Mouse (Mus musculus) heart, embryonic 14.5 days (tissue): Measurements from ENCODE around the gene Sec14l3. TPM values are rescaled to one million over a fixed set of nuclear protein-coding genes. Genes with fewer than 3 reads are reported as not detected.
"Not testable (repeated sequence)": the region's sequence is repeated elsewhere in the genome, so short reads cannot be mapped to it uniquely, and the experiment has no call there.

Source experiments
- ATAC-seq: fragments of 200-750 bp; cut with Nextera tagmentation; 2 replicates; pipeline ENCODE4 v1.8.0; 2017; ENCODE audit warnings: low read depth, moderate TSS enrichment; ENCODE audit not compliant: insufficient number of reproducible peaks, insufficient read depth, low FRiP score
- H3K27ac ChIP-seq, 2 experiments: fragments of 200-500 bp in 1 of 2; fragments of 300-500 bp in 1 of 2; sonication (generic) in 1 of 2; replicated peaks in 1 of 2; 2 replicates each; pipeline ENCODE4 v1.5.1; 2012 to 2014; ENCODE audit warnings: low read depth in 2 of 2, low read length in 2 of 2, control low read depth in 1 of 2, mild to moderate bottlenecking in 1 of 2, mixed read lengths in 1 of 2; ENCODE audit not compliant: control insufficient read depth in 1 of 2, insufficient read depth in 1 of 2
- H3K27me3 ChIP-seq: fragments of 300-500 bp; sonication (generic); 2 replicates; pipeline ENCODE4 v1.6.1; 2014; ENCODE audit warnings: mild to moderate bottlenecking, low read length, control low read depth; ENCODE audit not compliant: control insufficient read depth, insufficient read depth
- H3K36me3 ChIP-seq: fragments of 300-500 bp; sonication (generic); 2 replicates; pipeline ENCODE4 v1.6.1; 2014; ENCODE audit warnings: mild to moderate bottlenecking, control low read depth, low read length, mixed read lengths; ENCODE audit not compliant: control insufficient read depth, insufficient read depth
- H3K4me1 ChIP-seq, 2 experiments: fragments of 200-500 bp in 1 of 2; fragments of 300-500 bp in 1 of 2; sonication (generic) in 1 of 2; 2 replicates each; pipeline ENCODE4 v1.6.1; 2012 to 2014; ENCODE audit warnings: low read length in 2 of 2, control low read depth in 1 of 2, mixed read lengths in 1 of 2; ENCODE audit not compliant: control insufficient read depth in 2 of 2, insufficient read depth in 2 of 2
- H3K4me2 ChIP-seq: fragments of 300-500 bp; sonication (generic); 2 replicates; pipeline ENCODE4 v1.6.1; 2014; ENCODE audit warnings: mild to moderate bottlenecking, low read length
- H3K4me3 ChIP-seq, 2 experiments: fragments of 200-500 bp in 1 of 2; fragments of 300-500 bp in 1 of 2; sonication (generic) in 1 of 2; 2 replicates each; pipeline ENCODE4 v1.5.1; 2012 to 2014; ENCODE audit warnings: low read length in 2 of 2, mild to moderate bottlenecking in 2 of 2, control low read depth in 1 of 2, low read depth in 1 of 2, moderate library complexity in 1 of 2; ENCODE audit not compliant: control insufficient read depth in 1 of 2, insufficient read depth in 1 of 2
- H3K9ac ChIP-seq: fragments of 300-500 bp; sonication (generic); 2 replicates; pipeline ENCODE4 v1.6.1; 2014; ENCODE audit warnings: mild to moderate bottlenecking, low read length
- H3K9me3 ChIP-seq: fragments of 300-500 bp; sonication (generic); 2 replicates; pipeline ENCODE4 v1.6.1; 2016; ENCODE audit warnings: low read length, control low read depth; ENCODE audit not compliant: control insufficient read depth
- WGBS: fragments of 180-500 bp; shearing (Covaris S2); extraction: QIAGEN DNeasy Blood & Tissue Kit; methylation state at CpG from one replicate; pipeline ENCODE4 v1.1.7; 2014; 5-methylcytosine and 5-hydroxymethylcytosine counted together
- polyA plus RNA-seq: library from polyadenylated mRNA; unstranded; fragments of >200 nt; fragmentation: Nextera tagmentation; extraction: Ambion mirVana; gene quantifications from 2 replicates; pipeline ENCODE4 v1.2.1, GENCODE M21; 2014

Gene Sec14l3
- polyA plus RNA-seq, 1 experiment from 2014 or later: not detected

- not testable (repeated sequence) for H3K4me3 ChIP-seq, H3K4me1 ChIP-seq, H3K9ac ChIP-seq, H3K36me3 ChIP-seq, H3K4me2 ChIP-seq, H3K27me3 ChIP-seq, ATAC-seq, H3K9me3 ChIP-seq, H3K27ac ChIP-seq
- 84% methylated on average over 6 of the region's 6 CpGs for WGBS
Measured at GRCm38 (mm10) chr11:4107901-4108300, 43.3 kb downstream of the Sec14l3 start.

- Histone ChIP-seq H3K9ac (no peak overlapping the region), H3K4me3 (no peak overlapping the region), H3K36me3 (no peaks in the 10 kb centered on the region), H3K9me3 (no peaks in the 10 kb centered on the region), H3K4me1 (no peaks in the 10 kb centered on the region), H3K27me3 (no peaks in the 10 kb centered on the region), H3K4me2 (no peak overlapping the region), H3K27ac (no peak overlapping the region)
- no peak for ATAC-seq
- 85% methylated on average over 7 of the region's 7 CpGs for WGBS
Measured at GRCm38 (mm10) chr11:4108691-4109090, 44.0 kb downstream of the Sec14l3 start.

GRCm38 (mm10) chr11:4112033-4112432, 47.4 kb downstream of the Sec14l3 start:
- WGBS: 74% methylated on average over 4 of the region's 4 CpGs
- no peak for ATAC-seq

GRCm38 (mm10) chr11:4112861-4113260, 48.2 kb downstream of the Sec14l3 start:
- Histone ChIP-seq H3K36me3 (no peaks in the 10 kb centered on the region), H3K27ac (no peak overlapping the region)
- WGBS: 85% methylated on average over 6 of the region's 6 CpGs

More at GRCm38 (mm10) chr11:4112033-4112432, 47.4 kb downstream of the Sec14l3 start:
- Histone ChIP-seq H3K9me3 (no peaks in the 10 kb centered on the region), H3K4me3 (no peak overlapping the region), H3K4me1 (peaks cover 3 to 5% of the 10 kb centered on the region in 2 experiments; a peak in 2 of 4 replicates), H3K4me2 (no peak overlapping the region), H3K36me3 (no peaks in the 10 kb centered on the region), H3K9ac (no peak overlapping the region), H3K27me3 (peaks cover 5% of the 10 kb centered on the region; the same call in 1 of the 2 replicates), H3K27ac (no peak overlapping the region)

GRCm38 (mm10) chr11:4113496-4113895, 48.9 kb downstream of the Sec14l3 start:
- Histone ChIP-seq H3K27ac (no peak overlapping the region), H3K4me1 (peaks cover 10 to 18% of the 10 kb centered on the region in 2 experiments), H3K9ac (no peak overlapping the region), H3K27me3 (peaks cover 13% of the 10 kb centered on the region; the same call in 1 of the 2 replicates), H3K36me3 (no peaks in the 10 kb centered on the region), H3K9me3 (no peaks in the 10 kb centered on the region), H3K4me2 (no peak overlapping the region), H3K4me3 (no peak overlapping the region)
- ATAC-seq: no peak
- WGBS: 76% methylated on average over 4 of the region's 4 CpGs

More at GRCm38 (mm10) chr11:4112861-4113260, 48.2 kb downstream of the Sec14l3 start:
- Histone ChIP-seq H3K9me3 (no peaks in the 10 kb centered on the region), H3K27me3 (peaks cover 13% of the 10 kb centered on the region; the same call in 1 of the 2 replicates), H3K4me1 (peaks cover 6 to 13% of the 10 kb centered on the region in 2 experiments), H3K4me2 (no peak overlapping the region), H3K4me3 (no peak overlapping the region), H3K9ac (no peak overlapping the region)
- ATAC-seq: no peak

GRCm38 (mm10) chr11:4113970-4114369, 49.3 kb downstream of the Sec14l3 start:
- Histone ChIP-seq H3K4me2 (no peak overlapping the region), H3K9ac (no peak overlapping the region), H3K4me1 (peaks cover 11 to 23% of the 10 kb centered on the region in 2 experiments), H3K27ac (no peak overlapping the region), H3K9me3 (no peaks in the 10 kb centered on the region), H3K4me3 (no peak overlapping the region), H3K27me3 (peaks cover 14% of the 10 kb centered on the region; the same call in 1 of the 2 replicates), H3K36me3 (no peaks in the 10 kb centered on the region)
- 66% methylated on average over 6 of the region's 6 CpGs for WGBS
- no peak for ATAC-seq

GRCm38 (mm10) chr11:4114541-4114940, 49.9 kb downstream of the Sec14l3 start:
- not testable (repeated sequence) for ATAC-seq
- peaks cover 19% of the 10 kb centered on the region; the same call in 1 of the 2 replicates for H3K27me3 ChIP-seq

GRCm38 (mm10) chr11:4115407-4115806, 50.8 kb downstream of the Sec14l3 start:
- no peak for ATAC-seq
- Histone ChIP-seq H3K9ac (no peak overlapping the region), H3K9me3 (no peaks in the 10 kb centered on the region), H3K4me2 (no peak overlapping the region), H3K36me3 (no peaks in the 10 kb centered on the region), H3K27me3 (peaks cover 19% of the 10 kb centered on the region; the same call in 1 of the 2 replicates), H3K4me1 (peaks cover 21 to 35% of the 10 kb centered on the region in 2 experiments), H3K4me3 (no peak overlapping the region), H3K27ac (no peak overlapping the region)
- 84% methylated on average over 4 of the region's 4 CpGs for WGBS

More at GRCm38 (mm10) chr11:4114541-4114940, 49.9 kb downstream of the Sec14l3 start:
- not testable (repeated sequence) for H3K36me3 ChIP-seq, H3K9ac ChIP-seq, H3K27ac ChIP-seq, H3K9me3 ChIP-seq, H3K4me3 ChIP-seq, H3K4me2 ChIP-seq
- 81% methylated on average over 6 of the region's 6 CpGs for WGBS
- peaks cover 16 to 28% of the 10 kb centered on the region in 2 experiments for H3K4me1 ChIP-seq
